7 mouse cellular contexts compared by ENCODE assay signal in genomic region chr8:87962514-87963225, GRCm38 (mm10). TPM values are rescaled to one million over a fixed set of nuclear protein-coding genes. Genes with fewer than 3 reads are reported as not detected.
DNase-seq lines count a peak whose midpoint lies in the region; ATAC-seq and TF ChIP-seq lines count a peak whose summit lies in the region.

No protein-coding gene starts in this region.

- WGBS in embryonic facial prominence, embryonic 14.5 days, result 5% methylated on average over 20 of the region's 26 CpGs
- WGBS in hindbrain, postnatal 0 days, result 10% methylated on average over 26 of the region's 26 CpGs
- 2% methylated on average over 26 of the region's 26 CpGs for WGBS in neural tube, embryonic 12.5 days

- H3K36me3 ChIP-seq in embryonic facial prominence, embryonic 14.5 days (ENCODE audit: control insufficient read depth, insufficient read depth, low read length), result no peaks in the 10 kb centered on the region
- H3K36me3 ChIP-seq in hindbrain, postnatal 0 days (ENCODE audit: insufficient read depth, low read length), result no peaks in the 10 kb centered on the region
- no peaks in the 10 kb centered on the region for H3K36me3 ChIP-seq in neural tube, embryonic 12.5 days

- peaks cover 19% of the 10 kb centered on the region for H3K27me3 ChIP-seq in embryonic facial prominence, embryonic 14.5 days (replicated peaks; ENCODE audit: control insufficient read depth, insufficient read depth, low read length)
- H3K27me3 ChIP-seq in hindbrain, postnatal 0 days (ENCODE audit: insufficient read depth, low read length), result no peaks in the 10 kb centered on the region
- H3K27me3 ChIP-seq in neural tube, embryonic 12.5 days (replicated peaks), result peaks cover 10% of the 10 kb centered on the region

- peak overlapping the region; percentile 64 for H3K27ac ChIP-seq in embryonic facial prominence, embryonic 14.5 days (replicated peaks; ENCODE audit: low read depth, low read length)
- peak overlapping the region; percentile 32; the same call in 1 of the 2 replicates for H3K27ac ChIP-seq in hindbrain, postnatal 0 days
- H3K27ac ChIP-seq in neural tube, embryonic 12.5 days, result no peak overlapping the region

- peak overlapping the region; percentile 49 for H3K9ac ChIP-seq in embryonic facial prominence, embryonic 14.5 days (ENCODE audit: low read depth, low read length)
- peak overlapping the region; percentile 38 for H3K9ac ChIP-seq in hindbrain, postnatal 0 days (replicated peaks; ENCODE audit: low read length)
- H3K9ac ChIP-seq in neural tube, embryonic 12.5 days, result peak overlapping the region; percentile 61; the same call in 1 of the 2 replicates

- no peak; the same call in 1 of the 2 replicates for TF ChIP-seq CTCF in hindbrain, postnatal 0 days (IDR thresholded peaks at IDR 0.05; ENCODE audit: low read depth)

- intact Hi-C loops in left cerebral cortex, postnatal 4 days (cut with DNase I), result no loop called here

- H3K9me3 ChIP-seq in embryonic facial prominence, embryonic 14.5 days (ENCODE audit: control insufficient read depth, low read length), result no peaks in the 10 kb centered on the region
- H3K9me3 ChIP-seq in hindbrain, postnatal 0 days (ENCODE audit: low read length), result no peaks in the 10 kb centered on the region
- no peaks in the 10 kb centered on the region for H3K9me3 ChIP-seq in neural tube, embryonic 12.5 days

- H3K4me1 ChIP-seq in embryonic facial prominence, embryonic 14.5 days (ENCODE audit: control insufficient read depth, insufficient read depth, low read length), result peaks cover 23% of the 10 kb centered on the region
- H3K4me1 ChIP-seq in hindbrain, postnatal 0 days (ENCODE audit: insufficient read depth, low read length), result peaks cover 25% of the 10 kb centered on the region
- H3K4me1 ChIP-seq in neural tube, embryonic 12.5 days, result peaks cover 49% of the 10 kb centered on the region

- H3K4me3 ChIP-seq in embryonic facial prominence, embryonic 14.5 days (ENCODE audit: low read depth, low read length), result peak overlapping the region; percentile 92
- peak overlapping the region; percentile 81 for H3K4me3 ChIP-seq in hindbrain, postnatal 0 days (ENCODE audit: low read length)
- H3K4me3 ChIP-seq in neural tube, embryonic 12.5 days, result peak overlapping the region; percentile 93

- ATAC-seq in embryonic facial prominence, embryonic 14.5 days (ENCODE audit: low read depth), result no peak
- ATAC-seq in hindbrain, postnatal 0 days, result no peak
- no peak for ATAC-seq in neural tube, embryonic 12.5 days (ENCODE audit: low FRiP score, low read depth)

- H3K4me2 ChIP-seq in embryonic facial prominence, embryonic 14.5 days (ENCODE audit: low read depth, low read length), result peak overlapping the region; percentile 98
- H3K4me2 ChIP-seq in hindbrain, postnatal 0 days (ENCODE audit: low read depth, low read length), result peak overlapping the region; percentile 95
- H3K4me2 ChIP-seq in neural tube, embryonic 12.5 days (replicated peaks), result peak overlapping the region; percentile 96

- peak; percentile 31 for DNase-seq in left cerebral cortex, postnatal 4 days
- DNase-seq in left cerebral cortex, adult 11 months (ENCODE audit: low spot score), result no peak
- DNase-seq in embryonic facial prominence, embryonic 14.5 days (ENCODE audit: low spot score), result peak; percentile 50
- DNase-seq in hindbrain, postnatal 0 days (ENCODE audit: low spot score), result no peak
- no peak for DNase-seq in right cerebral cortex, postnatal 10 days (ENCODE audit: low spot score in 2 of 2)
- DNase-seq in adipocyte (ENCODE audit: low spot score), result no peak

RNA-seq across cellular contexts. Expression of gene Zfp423, which starts 3.3 kb away (rescaled TPM):
- 10 to 100 TPM; 28.3 to 34.8 TPM for total RNA-seq in left cerebral cortex, postnatal 4 days (2021)
- polyA plus RNA-seq in embryonic facial prominence, embryonic 14.5 days (2014; fragmentation: Nextera tagmentation; extraction: Ambion mirVana), result 23.1 and 24.8 TPM in 2 replicates
- 73.6 and 74.8 TPM in 2 replicates for total RNA-seq in hindbrain, postnatal 0 days (2014; rRNA removed)
- polyA plus RNA-seq in hindbrain, postnatal 0 days (2015; fragmentation: Nextera tagmentation; extraction: Ambion mirVana), result 22.2 and 22.3 TPM in 2 replicates
- 47.4 and 48.5 TPM in 2 replicates for polyA plus RNA-seq in neural tube, embryonic 12.5 days (2016; fragmentation: Nextera tagmentation; extraction: Ambion mirVana)

Comparison
In these comparisons a context has a peak if more than half of its experiments do, and no peak if none do; other contexts are left out.
1. DNase-seq: peak in left cerebral cortex, postnatal 4 days (single experiment) and embryonic facial prominence, embryonic 14.5 days (single experiment); none in left cerebral cortex, adult 11 months (single experiment), hindbrain, postnatal 0 days (single experiment), right cerebral cortex, postnatal 10 days (0 of 2) and adipocyte (single experiment).
2. Peak in every context shown above with its lines, with median percentiles within 50 percentile points of each other: H3K4me2 ChIP-seq, H3K4me3 ChIP-seq and H3K9ac ChIP-seq.